Mouse (Mus musculus) spleen, postnatal 4 days (tissue): ENCODE results near the gene Smim14.
A peak's percentile ranks its signal among the peaks of the same experiment; 100 is the strongest.
"Not testable (repeated sequence)": the region's sequence is repeated elsewhere in the genome, so short reads cannot be mapped to it uniquely, and the experiment has no call there.

Experiments used
- DNase-seq, 2 experiments: peaks; one replicate each; pipeline ENCODE4 v3.0.0; 2022; ENCODE audit warnings: low spot score in 2 of 2

Gene Smim14

GRCm38 (mm10) chr5:65536751-65537419 lies at the start of gene Smim14, which contains the start of gene Ube2k:
Smim14 (minus strand) TSS chr5:65537184.
Ube2k (plus strand) TSS chr5:65537233.
- DNase-seq = peak; percentile 95 to 99

GRCm38 (mm10) chr5:65586291-65586690 lies 49.3 kb upstream of the Smim14 start:
- DNase-seq = no peak

- DNase-seq = no peak
These were observed 41.6 kb upstream of the Smim14 start for GRCm38 (mm10) chr5:65578545-65578944.

GRCm38 (mm10) chr5:65575896-65576295 lies 38.9 kb upstream of the Smim14 start:
- no peak for DNase-seq

GRCm38 (mm10) chr5:65574876-65575275 lies 37.9 kb upstream of the Smim14 start:
- DNase-seq = no peak

GRCm38 (mm10) chr5:65565486-65565885 lies 28.5 kb upstream of the Smim14 start:
- no peak for DNase-seq

- no peak for DNase-seq
These were observed 24.3 kb upstream of the Smim14 start for GRCm38 (mm10) chr5:65561125-65561893.

GRCm38 (mm10) chr5:65557109-65557508 lies 20.1 kb upstream of the Smim14 start:
- no peak for DNase-seq

GRCm38 (mm10) chr5:65549677-65550076 lies 12.7 kb upstream of the Smim14 start:
- no peak for DNase-seq

- no peak for DNase-seq
These were observed 7.6 kb upstream of the Smim14 start for GRCm38 (mm10) chr5:65544616-65545015.

- no peak for DNase-seq
These were observed 6.5 kb upstream of the Smim14 start for GRCm38 (mm10) chr5:65543491-65543890.

- no peak for DNase-seq
These were observed 4.9 kb upstream of the Smim14 start for GRCm38 (mm10) chr5:65541889-65542288.

GRCm38 (mm10) chr5:65539786-65540185 lies 2.8 kb upstream of the Smim14 start:
- no peak for DNase-seq

- no peak for DNase-seq
These were observed 1.8 kb upstream of the Smim14 start for GRCm38 (mm10) chr5:65538829-65539228.

GRCm38 (mm10) chr5:65538121-65538520 lies 1.1 kb upstream of the Smim14 start:
- DNase-seq = no peak

- peak; percentile 61 to 84 for DNase-seq
These were observed 562 bp upstream of the Smim14 start for GRCm38 (mm10) chr5:65537420-65538071.

- DNase-seq = not testable (repeated sequence)
These were observed 917 bp downstream of the Smim14 start for GRCm38 (mm10) chr5:65536068-65536465.

GRCm38 (mm10) chr5:65535457-65536067 lies 1.4 kb downstream of the Smim14 start:
- DNase-seq = peak in 1 of 2 experiments; percentile 23

- DNase-seq = no peak
These were observed 2.5 kb downstream of the Smim14 start for GRCm38 (mm10) chr5:65534496-65534895.

- DNase-seq = no peak
These were observed 5.7 kb downstream of the Smim14 start for GRCm38 (mm10) chr5:65531283-65531682.

- peak in 1 of 2 experiments; percentile 19 for DNase-seq
These were observed 11.1 kb downstream of the Smim14 start for GRCm38 (mm10) chr5:65525674-65526443.
